Mouse (Mus musculus) brain, embryonic 14.5 days (tissue): ENCODE measurements around the gene Zfp618. TPM values are rescaled to one million over a fixed set of nuclear protein-coding genes. Genes with fewer than 3 reads are reported as not detected.

Experiments
- DNase-seq: peaks from one replicate; pipeline ENCODE4 v3.0.0-alpha.2; 2011; ENCODE audit warnings: low read depth
- CTCF ChIP-seq: fragments of 200-500 bp; IDR thresholded peaks from 2 replicates; pipeline ENCODE4 v1.5.1; 2012; ENCODE audit warnings: inconsistent platforms, mild to moderate bottlenecking, moderate library complexity, borderline replicate concordance; ENCODE audit not compliant: insufficient read depth, insufficient read length; ENCODE audit errors: extremely low read depth
- POLR2A ChIP-seq: fragments of 200-500 bp; IDR thresholded peaks from 2 replicates; pipeline ENCODE4 v1.6.1; 2012; ENCODE audit warnings: mild to moderate bottlenecking, inconsistent platforms, borderline replicate concordance; ENCODE audit not compliant: poor library complexity, insufficient read depth, insufficient read length, severe bottlenecking; ENCODE audit errors: extremely low read depth
- polyA plus RNA-seq: library from polyadenylated mRNA; depleted of rRNA; stranded (reverse); fragments of >200 nt; gene quantifications from 2 replicates; pipeline ENCODE4 v1.2.3, GENCODE M21; 2012

The Zfp618 gene
- polyA plus RNA-seq, 1 experiment, result 39.7 TPM

DNA sequence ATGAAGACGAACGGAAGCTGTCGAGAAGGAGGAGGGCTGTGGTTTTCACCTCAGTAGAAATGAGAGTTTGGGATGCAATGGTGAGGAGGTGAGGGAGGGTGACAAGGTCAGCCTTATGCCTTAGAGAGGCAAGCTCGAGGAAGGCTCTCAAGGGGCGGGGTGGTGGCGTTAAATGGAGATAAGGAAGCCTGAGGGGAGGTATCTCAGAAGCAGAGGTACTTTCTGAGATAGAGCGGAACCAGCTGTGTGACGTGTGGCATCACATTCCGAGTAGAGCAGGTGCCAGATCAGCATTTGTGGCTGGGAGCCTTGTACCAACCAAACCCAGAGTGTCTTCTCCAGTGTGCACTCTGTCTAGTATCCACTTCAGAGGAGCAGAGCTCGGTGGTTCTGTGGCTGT is 73.6 kb downstream of the Zfp618 start:
- DNase-seq, result no peak
- no peak for TF ChIP-seq POLR2A

DNA sequence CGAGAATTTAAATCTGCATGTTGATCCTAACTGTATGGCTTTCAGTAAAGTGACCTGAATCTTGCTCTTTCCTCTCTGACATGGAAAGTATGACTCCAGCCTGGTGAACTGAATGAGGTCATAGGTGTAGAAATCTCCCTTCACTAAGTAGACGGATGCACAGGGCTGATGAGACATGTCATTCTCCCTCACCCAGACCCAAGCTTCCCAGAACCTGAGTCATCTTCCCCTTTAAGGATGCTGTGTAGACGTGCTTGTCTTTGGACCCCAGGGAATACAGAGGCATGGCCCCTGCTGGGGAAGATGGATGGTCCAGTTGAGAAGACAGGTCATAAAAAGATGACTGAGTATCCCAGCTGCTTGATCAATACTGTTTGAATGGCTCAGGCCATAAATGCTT is 83.2 kb downstream of the Zfp618 start:
- DNase-seq, result no peak
- TF ChIP-seq POLR2A (no peak), CTCF (no peak)

DNA sequence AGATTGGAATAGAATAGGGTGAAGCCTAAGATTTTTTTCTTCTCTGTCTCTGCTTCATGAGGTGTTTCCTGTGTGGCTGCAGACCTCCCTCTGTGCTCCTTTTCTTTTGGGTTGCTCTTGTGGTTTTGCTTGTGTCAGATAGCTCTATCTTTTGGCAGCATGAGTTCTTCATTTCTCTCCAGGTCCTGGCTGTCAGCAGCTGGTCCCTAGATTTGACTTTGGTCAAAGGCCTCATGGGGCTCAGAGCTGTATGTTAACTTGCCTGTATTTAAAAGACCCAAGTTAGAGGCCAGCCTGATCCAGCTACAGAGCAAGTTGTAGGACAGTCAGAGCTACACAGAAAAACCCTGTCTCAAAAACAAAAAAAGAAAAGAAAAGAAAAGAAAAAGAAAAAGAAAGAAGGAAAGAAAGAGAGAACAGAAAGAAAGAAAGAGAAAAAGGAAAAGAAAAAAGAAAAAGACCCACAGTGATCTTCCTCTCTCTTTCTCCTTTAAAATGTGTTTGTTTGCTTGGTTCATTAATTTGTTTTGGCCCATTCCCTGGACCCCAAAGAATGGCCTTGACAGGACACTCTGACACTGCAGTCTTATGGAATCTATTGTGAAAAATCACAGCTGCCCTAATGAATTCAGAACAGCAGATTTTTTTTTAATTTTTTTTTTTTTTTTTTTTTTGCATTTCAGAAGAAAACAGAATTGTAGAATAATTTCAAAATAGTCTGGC is 84.4 kb downstream of the Zfp618 start:
- TF ChIP-seq POLR2A (no peak), CTCF (no peak)
- no peak for DNase-seq

DNA sequence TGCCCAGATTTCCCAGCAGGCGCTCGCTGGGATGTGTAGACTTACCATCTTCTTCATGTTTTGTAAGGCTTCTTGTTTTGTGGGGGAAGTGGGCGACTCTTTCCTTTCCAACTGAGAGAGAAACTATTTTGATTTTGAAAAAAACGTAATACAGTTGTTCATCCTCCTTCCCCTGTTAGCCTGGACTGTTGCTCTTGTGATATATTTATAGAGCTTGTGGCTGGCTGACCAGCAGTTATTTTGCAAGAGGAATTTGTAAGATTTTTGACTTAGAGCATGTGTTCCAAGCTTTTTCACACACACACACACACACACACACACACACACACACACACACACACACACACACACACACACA is 84.9 kb downstream of the Zfp618 start:
- no peak for TF ChIP-seq CTCF
- TF ChIP-seq POLR2A, result no peak
- DNase-seq, result no peak

DNA sequence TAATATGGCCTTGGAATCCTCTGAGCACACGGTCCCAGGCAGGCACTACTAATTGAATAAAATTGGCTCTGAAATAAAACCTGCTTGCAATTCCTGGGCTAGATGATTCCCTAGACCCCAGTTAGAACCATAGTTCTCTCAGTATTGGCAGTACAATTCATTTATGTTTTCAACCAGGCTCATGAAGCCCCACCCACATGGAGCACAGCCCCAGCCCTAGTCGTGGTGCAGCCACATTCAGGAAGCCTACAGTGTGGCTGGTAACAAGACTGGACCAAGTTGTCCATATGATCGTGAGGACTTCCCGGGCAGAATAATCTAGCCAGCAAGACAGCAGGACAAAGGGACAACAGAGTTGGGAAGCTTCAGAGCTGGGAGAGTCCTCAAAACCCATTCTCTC is 85.6 kb downstream of the Zfp618 start:
- no peak for DNase-seq
- TF ChIP-seq CTCF (no peak), POLR2A (no peak)

DNA sequence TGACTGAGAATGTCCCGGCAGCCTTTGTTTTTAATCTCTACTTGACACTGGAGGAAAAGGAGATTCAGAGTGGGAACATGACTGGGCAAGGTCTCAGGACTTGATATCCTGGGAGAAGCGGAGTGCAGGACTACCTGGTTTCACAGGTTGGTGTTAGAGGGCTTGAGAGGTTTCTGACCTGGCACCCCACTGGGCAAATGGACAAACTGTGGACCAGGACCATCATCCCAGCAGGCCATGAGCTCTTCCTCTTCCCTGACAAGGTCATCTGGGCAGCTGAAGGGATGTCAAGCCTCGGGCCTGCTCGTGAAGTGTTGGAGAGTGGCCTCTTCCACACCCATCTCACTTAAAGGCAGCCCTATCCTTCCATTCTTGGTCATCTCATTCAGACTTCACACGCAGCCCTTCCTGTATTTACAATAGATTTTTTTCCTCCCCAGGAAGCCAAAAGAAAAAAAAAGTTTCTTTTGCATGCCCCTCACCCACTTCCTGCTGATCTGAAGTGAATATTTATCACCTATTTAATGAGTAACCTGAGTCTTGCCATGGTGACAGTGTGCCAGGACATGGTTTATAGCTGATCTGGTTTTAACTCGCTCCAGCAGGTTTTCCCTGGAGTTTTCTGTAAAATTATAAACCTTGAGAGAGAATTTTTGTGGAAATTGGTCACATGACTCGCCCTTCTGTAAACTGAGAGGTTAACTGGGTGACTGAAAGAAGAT is 86.7 kb downstream of the Zfp618 start:
- no peak for DNase-seq
- TF ChIP-seq POLR2A (no peak), CTCF (no peak)

DNA sequence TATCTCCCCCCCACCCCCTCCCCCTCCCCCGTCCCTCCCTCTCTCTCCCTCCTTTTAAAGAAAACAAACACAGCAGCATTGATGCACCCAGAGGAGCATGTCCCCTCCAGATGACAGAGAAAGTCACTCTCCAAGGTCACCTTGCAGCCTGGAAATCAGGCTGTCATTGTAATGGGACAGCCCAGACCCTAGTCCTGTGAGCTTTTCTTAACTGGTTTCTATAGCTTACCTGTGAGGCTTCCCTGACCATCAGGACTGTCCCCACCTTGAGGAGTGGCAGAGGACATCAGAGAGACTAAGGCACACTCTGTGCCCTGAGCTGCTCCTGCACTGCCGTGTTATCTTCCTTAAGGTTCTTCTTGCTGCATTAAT is 87.3 kb downstream of the Zfp618 start:
- TF ChIP-seq POLR2A (no peak), CTCF (no peak)
- no peak for DNase-seq

DNA sequence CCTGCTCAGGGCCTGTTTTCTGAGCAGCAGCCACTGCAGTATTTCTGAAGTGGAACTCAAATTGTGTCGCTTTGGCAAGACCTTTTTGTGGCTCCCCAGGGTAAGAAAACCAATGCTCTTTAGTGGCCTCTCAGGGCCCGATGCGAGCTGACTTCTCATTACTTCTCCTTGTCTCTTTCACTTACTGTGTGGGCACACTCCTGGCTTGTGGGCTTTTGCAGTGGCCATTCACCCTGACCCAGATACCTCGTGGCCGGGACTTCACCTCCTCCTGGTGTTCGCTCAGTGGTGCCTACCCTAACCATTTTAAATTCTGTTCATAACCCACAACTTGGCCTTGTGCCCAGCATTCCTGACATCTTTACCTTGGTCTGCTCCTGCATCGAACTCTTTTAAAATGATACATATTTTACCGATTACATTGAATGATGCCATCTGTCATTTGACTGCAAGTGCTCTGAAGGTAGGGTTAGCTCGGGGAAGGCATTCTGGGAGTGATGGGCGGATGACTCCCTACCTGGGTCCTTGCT is 89.9 kb downstream of the Zfp618 start:
- no peak for DNase-seq
- no peak for TF ChIP-seq CTCF
- TF ChIP-seq POLR2A, result no peak

DNA sequence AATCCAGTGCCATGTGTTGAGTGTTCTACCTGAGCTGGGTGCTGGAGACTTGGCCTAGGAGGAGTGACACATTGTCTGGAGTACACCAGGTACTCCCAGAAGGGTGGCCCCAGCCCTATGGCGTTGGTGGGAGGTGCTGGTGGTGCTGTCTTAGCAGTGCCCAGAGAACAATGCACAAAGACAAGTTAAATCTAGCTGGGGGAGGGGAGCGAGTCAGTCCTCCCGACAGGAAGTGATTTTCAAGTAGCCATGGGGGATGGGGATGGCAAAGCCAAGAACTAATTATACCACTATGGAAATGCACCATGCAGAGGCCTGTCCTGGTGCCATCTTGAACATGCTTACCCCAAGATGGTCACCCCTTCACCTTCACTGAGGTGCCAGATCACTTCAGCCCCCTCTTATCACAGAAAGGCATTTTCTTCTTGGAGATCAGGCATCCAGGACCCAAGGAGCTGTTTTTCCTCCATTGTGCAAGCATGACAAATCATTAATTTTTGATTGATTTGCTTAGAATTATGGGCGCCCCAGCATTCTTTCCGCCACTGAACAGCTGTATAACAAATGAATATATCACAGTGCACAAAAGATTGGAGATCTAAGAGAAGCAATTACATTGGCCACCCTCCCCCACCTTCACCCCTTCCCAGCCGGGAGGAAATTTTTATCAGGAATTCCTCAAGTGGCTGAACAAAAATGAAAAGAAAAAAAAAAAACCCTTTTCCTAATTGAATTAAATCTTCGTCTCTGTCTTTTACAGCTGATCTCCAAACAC is 91.5 kb downstream of the Zfp618 start:
- peak; percentile 56 for DNase-seq
- no peak for TF ChIP-seq CTCF
- no peak for TF ChIP-seq POLR2A

DNA sequence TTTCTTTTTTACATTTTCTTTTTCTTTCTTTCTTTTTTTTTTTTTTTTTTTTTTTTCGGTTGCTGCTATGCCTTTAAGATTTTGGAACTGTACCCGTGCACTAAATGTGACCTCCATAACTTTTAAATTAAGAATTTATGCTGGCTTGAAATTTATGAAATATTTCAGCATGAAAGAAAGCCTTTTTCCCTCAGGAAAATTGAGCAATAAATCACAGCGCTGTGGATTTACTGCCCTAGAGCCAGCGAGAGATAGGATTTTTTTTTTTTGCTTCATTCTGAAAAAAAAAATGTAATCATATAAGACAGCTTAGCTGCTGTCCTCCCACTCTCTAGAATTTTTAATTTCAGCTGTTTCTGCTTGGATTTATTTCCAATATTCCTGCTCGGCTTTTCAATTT is 92.2 kb downstream of the Zfp618 start:
- peak; percentile 37 for DNase-seq
- TF ChIP-seq CTCF, result no peak
- no peak for TF ChIP-seq POLR2A

DNA sequence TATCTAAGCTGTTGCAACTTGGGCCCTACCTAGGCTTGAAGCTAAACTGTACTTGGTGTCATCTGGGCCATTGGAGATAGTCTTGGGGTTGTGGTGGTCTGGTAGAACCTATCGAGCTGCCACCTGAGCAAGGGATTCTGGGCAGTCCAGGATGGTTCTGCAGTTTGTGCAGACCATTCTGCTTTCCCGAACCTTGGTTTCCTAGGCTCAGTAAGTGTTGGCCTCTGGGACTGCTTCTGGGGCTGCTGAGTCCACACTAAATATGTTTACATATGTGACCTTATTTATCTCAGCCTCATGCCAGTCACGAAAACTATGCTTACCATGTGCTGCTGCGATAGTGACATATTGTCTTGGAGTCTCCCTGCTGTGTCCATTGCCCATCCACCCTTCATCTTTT is 93.3 kb downstream of the Zfp618 start:
- no peak for TF ChIP-seq POLR2A
- TF ChIP-seq CTCF, result no peak
- no peak for DNase-seq
